Mouse (Mus musculus) olfactory bulb, adult 2 months (tissue): Measurements from ENCODE around the gene Stx8.

ENCODE experiments used
- CTCF ChIP-seq: fragments of 200-500 bp; IDR thresholded peaks from 2 replicates; pipeline ENCODE4 v1.5.1; 2012; ENCODE audit warnings: low read depth, mild to moderate bottlenecking, low read length, moderate library complexity; ENCODE audit not compliant: insufficient read depth
- POLR2A ChIP-seq: fragments of 200-500 bp; IDR thresholded peaks from 2 replicates; pipeline ENCODE4 v1.6.1; 2012; ENCODE audit warnings: mild to moderate bottlenecking, low read depth, low read length, moderate library complexity; ENCODE audit not compliant: insufficient read depth

- TF ChIP-seq CTCF (no peak), POLR2A (no peak)
Measured at GRCm38 (mm10) chr11:68019156-68019555, 53.2 kb downstream of the Stx8 start.
